Mouse (Mus musculus) granulocyte monocyte progenitor cell, adult 5-6 weeks (primary cell): ENCODE measurements around the gene Cel. TPM values are rescaled to one million over a fixed set of nuclear protein-coding genes. Genes with fewer than 3 reads are reported as not detected.

Experiments
- ATAC-seq: replicated peaks from 2 replicates; pipeline ENCODE4 v1.8.0; 2016; ENCODE audit warnings: mild to moderate bottlenecking, moderate TSS enrichment, inconsistent platforms; ENCODE audit not compliant: poor library complexity, severe bottlenecking
- total RNA-seq, 2 experiments: library from RNA; stranded (forward) in 1 of 2; stranded (reverse) in 1 of 2; fragments of 200-712, 200-1000 nt in 1 of 2; fragments of >200 nt in 1 of 2; fragmentation: Nextera tagmentation in 1 of 2; gene quantifications; 2 replicates each; pipeline ENCODE4 v1.2.3; 2014 to 2017

The Cel gene
- total RNA-seq, 2 experiments from 2014 or later, result not detected

DNA sequence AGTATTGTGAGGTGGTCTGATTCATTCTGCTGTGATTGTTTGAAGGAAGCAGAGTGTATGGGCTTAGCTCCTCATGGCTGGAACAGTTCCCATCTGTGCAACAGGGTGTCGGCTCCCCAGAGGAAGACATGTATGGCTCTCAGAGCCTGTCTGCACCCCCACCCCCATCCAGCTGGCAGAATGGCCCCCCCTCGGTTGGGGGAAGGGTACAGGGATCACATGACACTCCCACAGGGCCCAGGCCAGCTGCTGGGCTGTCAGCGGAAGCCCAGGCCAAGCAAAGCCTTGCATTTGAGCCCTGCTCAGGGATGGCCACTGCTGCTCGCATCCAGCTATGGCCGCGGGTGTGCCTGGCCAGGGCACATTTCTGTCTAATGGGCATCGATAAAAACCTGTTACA, 24.0 kb downstream of the Cel start:
- ATAC-seq, result no peak

DNA sequence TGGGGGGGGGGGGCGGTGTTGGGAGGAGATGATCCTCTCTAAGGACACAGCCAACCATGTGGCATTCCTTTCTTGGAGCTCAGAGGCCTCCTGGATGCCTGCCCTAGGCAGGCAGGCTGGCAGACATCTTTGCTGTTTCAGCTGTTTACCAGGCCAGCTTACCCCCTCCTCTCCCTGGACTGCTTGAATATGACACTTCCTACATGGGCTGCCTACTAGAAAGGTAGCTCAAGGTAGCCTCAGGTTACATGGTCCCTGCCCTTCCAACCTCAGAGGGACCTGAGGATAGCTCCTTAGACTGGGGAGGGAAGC, 24.4 kb downstream of the Cel start:
- ATAC-seq, result no peak

DNA sequence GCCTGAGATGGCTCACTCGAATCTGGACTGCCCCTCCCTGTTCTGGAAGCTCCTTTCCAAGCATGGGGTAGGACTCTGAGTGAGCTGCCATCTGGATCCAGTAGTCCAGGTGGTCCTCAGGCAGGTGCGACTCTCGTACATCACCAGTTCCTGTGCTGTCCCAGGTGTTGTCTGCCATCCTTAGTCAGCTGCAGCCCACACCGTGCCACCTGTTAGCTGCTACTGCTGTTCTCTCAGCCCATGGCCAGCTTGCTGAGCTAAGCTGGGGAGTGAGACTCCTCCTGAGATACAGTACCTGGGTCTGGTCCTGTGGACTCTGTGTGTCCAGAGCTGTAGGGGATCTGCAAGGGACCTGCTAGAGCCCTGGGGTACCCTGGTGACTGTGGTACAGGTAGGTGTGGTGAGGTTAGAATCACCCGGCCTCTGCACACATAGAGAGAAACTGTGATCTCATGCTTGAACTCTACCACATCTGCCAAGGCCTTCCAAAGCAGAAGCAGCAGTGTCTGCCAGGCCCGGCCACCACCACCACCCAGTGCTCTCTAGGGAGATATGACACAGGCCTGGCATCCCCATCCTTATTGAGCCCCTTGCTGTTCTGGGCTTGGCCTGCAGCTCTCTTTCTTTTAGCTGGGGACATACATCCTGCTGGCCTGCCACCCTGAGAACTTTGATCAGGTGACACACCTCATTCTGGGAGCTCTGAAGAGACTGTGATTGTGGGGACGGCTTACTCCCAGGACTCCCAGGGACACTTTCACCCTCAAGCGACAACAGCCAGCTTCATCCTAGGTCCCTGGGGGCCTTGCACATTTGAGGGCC, 25.0 kb downstream of the Cel start:
- no peak for ATAC-seq

DNA sequence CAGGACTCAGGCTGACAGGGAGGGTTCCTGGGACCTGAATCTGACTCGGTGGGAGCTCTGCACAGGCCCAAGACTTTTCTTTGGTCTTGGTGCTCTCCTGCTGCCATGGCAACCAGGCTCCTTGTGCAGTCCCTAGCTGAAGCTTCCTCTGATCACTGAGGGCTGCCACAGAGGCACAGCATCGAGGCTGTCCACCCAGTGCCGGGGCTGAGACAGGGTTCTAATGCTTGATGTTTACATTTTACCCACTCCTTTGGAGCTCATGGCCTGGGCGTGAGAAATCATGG, 25.6 kb downstream of the Cel start:
- ATAC-seq, result no peak

DNA sequence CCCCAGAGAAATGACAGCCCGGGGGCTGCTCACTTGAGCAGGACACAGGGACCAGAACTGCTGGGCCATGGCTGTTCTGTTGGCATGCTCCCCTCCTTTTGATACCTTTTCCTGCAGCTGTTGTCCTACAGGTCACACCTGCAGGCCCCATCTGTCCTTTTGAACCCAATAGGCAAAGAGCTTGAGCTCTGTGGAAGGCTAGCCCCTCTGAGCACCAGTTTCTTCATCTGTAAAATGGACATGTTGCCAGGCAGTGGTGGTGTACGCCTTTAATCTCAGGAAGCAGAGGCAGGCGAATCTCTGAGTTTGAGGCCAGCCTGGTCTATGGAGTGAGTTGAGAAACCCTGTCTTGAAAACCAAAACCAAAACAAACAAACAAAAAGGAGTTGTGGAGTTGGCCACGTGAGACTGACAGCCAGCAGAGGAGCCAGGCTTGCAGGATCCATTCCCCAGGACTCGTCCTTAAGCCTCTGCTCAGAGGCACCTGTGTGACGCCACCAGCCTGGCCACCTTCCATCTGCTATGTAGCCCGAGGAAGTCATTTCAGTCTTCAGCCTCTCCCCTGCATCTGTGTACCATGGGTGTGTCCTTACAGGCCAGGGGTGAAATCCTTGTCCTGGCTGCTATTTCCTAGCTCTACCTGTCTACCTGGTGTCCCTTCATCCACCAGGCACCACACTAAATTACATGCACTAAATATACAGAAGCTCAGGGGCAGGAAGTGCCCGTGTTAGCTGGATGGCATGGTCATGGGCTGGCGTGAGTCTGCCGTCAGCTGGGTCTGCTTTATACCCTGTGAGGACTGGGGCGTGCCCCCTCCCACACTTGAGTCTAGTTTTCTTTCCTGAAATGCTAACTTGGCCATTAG, 26.2 kb downstream of the Cel start:
- no peak for ATAC-seq

DNA sequence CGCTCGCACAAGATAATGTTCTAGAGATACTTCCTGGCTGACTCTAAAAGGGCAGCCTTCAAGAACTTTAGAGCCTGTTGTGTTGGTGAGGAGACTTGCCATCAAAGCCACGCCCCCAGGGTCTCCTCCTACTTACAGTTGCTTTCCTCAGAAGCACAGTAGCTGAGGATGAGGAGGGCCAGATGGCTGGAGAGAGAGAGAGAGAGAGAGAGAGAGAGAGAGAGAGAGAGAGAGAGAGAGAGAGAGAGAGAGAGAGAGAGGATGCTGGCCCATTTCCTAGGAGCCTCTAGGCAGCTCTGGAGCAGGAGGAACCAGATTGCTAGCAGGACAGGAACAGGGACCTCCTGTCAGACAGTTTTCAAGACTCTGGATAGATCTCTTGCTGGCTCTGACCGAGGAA, 27.0 kb downstream of the Cel start:
- no peak for ATAC-seq

DNA sequence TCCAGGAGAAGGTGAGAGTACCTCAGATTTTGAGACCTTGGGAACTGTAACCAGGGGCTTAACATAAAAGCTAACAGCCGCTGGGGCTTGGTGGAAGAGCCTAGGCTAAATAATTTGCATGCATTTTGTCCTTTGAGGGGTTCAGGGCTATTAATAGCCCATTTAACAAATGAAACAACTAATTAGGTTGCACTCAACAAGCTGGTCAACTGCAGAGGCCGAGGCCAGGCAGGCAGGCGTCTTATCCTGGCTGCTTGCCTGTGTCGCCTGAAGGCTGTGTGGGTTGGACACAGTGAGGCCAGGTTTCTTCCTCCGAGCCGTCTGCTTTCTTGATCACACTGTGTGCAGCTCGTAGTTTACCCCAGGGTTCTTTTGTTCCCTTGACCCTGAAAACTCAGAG, 27.6 kb downstream of the Cel start:
- ATAC-seq, result no peak

DNA sequence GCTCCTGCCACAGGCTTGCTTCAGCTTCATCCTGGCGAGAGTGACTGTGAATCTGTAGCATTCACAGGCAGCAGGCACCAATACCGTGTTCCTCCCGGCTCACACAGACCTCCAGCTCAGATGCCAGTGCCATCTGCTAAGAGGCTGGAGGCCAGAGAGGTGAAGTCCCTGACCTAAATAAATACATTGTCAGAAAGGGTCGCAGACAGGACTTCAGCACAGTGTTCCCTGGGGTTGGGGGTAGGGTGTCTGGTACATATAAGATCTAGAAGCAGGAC, 28.0 kb downstream of the Cel start:
- ATAC-seq, result no peak

DNA sequence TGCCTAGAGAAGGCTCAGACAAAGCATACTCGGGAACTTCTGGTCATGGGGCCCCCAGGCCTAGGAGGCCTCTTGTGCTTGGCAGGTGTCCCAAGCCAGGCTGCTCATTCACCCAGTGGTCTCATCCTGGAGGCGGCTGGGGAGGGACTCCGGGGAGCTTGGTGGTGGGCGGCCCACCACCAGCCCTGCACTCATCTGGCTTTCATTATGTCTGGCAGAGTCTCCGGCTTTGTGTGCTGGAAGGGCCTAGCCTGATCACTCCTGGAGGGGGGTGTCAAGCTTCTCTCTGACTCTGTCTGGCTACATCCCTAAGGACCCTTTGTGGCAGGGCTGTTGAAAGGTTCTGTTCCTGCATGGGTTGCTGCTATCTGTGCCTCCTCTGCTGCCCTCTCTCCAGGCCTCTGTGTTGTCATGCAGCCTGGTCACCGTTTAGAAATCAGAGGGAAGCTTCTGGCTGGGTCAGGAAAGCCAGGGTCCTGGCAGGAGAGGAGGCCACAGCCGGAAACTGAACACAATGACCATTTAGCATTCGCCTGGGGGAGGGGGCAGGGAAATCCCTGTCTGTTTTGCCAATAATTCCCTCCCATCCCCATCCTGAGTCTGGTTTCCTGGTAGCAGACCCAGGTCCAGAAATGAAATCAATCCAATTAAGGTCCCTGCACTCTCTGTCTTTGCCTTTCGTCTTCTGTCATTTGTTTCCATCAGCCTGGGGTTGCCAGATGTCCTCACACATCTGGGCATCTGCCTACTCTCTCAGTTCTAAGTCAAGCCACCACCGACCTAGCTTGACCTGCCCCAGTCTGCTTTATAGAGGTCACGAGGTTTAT, 28.6 kb downstream of the Cel start:
- ATAC-seq, result no peak

DNA sequence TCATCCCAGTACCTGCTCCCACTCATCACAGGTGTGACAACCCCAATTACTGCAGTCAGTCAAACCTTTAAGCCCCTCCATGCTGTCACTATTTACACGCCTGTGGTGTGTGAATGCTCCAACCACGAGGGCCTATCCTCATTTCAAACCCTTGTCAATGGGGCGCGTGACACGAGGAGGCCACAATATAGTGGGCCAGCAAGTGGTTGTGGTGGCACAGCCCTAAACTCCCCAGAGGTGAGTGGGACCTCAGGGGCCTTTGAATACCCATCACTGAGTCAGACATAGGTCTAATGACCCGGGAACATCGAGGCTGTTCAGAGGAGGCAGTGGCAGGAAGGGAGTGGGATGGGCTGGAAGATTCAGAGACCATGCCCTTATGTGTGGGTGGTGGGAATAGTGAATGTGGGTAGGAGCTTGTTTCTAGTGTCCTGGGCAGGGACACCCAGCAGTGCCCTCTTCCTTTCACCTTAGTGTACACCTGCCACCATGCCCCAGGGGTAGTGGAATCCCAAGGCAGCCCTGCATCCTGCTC, 29.2 kb downstream of the Cel start:
- ATAC-seq, result no peak

DNA sequence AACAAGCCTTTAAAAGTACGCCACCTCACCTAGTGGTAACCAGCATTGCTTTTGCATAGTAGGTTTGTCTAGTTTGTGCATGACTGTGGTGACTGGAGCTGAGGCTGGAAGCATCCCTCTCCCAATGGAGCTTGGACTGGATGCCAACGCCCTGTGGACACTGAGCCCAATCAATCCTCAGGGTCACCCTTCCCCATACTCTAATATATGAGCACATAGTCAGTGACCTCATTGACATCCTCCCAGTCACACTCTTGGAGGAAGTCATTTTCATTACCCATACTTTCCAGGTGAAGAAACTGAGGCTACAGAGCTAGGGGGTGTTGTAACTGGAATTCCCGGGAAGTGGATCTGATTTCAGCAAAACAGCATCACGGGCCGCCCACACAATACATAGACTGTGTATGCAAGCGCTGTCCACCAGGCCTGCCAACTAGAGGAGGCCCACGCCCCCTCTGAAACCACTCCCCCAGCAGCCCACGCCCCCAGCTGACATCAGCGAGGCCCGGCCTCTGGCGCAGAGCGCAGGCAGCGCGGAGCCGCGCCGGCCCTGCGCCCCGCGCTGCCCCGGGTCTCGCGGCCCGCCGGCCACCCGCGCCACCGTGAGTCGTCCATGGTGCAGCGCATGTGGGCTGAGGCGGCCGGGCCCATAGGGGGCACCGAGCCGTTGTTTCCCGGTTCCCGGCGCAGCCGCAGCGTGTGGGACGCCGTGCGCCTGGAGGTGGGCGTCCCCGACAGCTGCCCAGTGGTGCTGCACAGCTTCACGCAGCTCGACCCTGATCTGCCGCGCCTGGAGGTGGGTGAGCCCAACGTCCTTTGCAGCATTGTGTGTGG, 30.0 kb downstream of the Cel start:
- ATAC-seq, result peak; percentile 92

DNA sequence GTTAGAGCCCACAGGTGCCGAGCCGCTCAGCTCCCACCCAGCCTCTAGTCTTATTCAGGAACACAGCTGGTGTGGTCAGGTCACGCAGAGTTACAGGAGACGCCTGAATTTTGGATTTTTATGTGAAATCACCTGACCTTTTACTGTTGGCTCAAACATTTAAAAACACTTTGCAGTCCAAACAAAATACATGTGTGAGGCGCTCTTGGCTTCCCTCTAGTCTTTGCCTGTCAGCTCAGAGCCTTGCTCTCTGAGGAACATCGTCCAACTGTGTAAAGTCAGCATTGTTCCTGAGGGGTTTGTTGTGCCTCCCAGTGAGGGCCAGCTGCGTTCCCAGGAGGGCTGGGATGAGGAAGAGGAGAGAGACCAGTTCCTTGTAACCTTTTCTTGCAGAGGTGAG, 32.9 kb downstream of the Cel start:
- no peak for ATAC-seq

DNA sequence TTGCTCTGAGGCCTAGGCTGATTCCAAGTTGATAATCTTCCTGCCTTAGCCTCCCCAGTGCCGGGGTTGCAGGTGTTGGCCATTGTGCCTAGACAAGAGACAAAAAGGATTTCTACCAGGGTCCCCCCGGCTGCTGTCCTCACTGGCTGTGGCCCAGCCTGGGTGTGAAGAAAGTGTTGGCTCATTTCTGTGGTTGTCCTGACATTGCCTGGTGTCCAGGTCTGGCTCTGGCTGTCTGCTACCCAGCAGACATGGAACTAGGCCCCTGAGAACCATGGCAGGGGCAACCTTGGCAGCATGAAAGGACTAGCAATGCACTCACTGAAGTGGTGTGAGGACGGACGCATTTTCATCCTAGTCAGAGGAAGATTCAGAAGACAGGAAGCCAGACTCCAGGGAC, 33.3 kb downstream of the Cel start:
- no peak for ATAC-seq

DNA sequence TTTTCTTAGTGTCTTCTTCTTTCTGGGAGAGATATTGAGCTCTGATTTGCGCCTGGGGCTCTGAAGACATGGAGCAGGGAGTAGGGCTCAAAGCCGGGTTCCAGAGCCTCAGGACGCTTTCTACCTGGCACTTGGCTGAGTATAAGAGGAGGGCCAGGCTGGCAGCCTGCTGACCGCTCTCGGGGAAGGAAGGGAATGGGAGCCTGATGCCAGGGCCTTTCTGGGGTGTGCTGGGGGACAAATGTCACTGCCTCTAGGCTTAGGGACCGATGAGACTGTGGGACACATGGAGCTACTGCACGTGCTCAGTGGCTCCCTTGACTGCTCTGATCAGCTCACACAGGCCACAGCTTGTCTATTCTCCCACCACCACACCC, 34.9 kb downstream of the Cel start:
- ATAC-seq, result no peak

DNA sequence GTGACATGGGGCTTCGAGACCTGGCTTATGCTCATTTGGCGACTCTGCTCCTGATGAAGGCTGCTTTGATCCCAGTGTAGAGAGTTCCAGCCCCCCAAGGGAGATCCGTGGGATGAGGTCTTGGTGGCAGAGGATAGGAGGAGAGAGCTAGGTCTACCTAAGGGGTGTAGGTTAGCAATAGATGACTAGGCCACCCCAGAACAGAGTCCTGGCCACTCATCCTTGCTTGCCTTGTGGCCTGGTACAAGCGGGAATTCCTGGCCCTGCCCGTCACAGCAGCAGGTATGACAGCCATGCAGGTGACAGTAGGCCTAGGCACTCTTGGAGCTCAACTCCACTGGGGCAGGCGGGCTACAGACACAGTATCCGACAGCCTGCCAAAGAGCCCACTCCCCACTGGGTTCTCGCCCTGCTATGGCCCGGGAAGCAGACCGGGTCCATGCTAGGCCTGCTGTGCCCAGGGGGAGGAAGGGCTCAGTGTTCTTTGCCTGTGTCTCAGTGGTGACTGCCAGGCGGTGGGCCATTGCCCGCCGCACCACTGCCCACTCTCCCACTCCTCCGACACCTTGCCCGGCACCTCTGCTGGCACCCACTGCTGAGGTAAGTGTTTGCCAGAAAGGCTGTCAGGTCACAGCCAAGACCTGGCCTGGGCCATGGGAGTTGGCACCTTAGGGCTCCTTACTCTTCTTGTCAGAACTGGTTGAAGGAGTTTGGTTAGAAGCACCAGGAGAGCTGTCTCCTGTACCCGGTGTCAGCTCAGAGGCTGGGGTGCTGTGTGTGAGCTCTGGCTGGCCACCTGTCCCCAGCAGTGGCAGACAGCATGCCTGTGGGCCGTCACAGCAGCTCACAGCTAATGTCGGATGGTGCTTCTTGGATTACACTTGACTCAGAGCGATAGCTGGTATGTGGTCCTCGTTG, 35.5 kb downstream of the Cel start:
- ATAC-seq, result no peak

DNA sequence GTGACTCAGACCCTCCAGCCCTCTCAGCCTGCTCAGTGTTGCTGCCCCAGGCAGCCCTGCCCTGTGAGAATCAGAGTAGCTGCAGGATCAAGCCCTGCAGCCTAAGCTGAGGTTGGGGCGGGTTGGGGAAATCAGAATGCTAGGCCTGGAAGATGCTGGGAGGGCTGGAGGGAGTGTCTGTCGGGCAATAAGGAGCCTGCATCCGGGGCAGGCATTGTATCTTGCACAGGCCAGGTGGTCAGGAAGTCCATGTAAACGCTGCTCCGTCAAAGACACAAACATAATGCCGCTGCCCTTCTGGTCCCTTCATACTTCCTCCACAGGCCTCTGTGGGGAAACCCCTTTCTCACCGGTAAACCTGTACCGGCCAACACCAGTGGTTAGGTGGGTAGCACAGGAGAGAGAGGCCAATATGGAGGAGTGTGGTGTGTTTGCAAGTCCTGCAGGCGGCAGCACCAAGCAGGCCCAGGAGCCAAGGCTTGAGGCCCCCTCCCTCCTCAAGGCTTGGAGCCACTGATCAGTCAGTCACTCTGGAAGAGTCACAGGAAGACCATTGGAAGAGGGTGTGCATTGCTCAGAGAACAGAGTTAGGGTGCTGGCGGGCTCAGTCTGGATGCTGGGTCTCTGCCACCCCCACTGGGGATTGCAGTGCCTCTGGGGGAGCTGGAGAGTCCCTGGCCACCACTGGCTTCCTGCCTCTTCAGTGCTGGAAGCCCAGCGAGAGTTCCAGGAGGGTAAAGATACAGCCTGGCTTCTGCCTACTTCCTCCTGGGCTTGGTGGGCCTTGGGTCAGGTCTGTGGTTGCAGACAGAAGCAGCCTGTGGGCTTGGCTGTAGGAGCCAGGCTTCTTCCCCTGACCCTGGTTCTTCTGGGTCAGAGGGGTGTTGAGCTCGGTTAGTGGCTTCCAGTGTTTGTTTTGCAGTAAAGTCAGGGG, 37.0 kb downstream of the Cel start:
- ATAC-seq, result peak; percentile 51

DNA sequence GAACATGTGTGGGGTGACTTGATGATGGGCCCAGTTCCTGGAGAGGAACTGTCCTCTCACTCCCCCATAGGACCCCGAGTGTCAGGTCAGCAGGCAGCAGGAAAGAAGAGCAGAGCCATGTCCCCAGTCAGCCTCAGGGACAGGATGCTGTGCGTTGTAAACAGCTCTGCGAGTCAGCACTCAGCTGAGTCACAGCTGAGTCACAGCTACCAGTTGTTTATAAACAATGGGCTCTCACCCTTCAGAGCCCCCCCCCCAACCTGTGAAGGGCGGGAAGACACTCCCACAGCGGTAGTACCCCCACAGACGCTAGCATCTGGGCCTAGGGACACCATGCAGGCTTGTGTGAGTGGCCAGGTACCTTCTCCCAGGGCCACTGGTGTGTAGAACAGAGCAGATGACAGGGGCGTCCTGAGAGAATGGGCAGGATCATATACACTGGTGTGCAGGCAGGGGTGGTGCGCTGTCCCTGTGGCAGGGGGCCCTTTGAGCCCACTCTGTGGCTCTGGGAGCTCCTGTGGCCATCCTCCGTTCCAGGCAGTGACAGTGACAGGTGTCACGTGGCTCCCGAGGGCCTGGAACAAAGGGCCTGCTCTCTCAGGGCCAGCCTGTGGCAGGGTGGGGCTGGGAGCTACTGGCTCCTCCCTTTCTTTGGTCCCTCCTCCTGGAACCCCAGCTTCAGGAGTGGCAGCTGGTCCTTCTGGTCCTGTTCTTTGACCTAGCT, 37.8 kb downstream of the Cel start:
- ATAC-seq, result peak; percentile 41

DNA sequence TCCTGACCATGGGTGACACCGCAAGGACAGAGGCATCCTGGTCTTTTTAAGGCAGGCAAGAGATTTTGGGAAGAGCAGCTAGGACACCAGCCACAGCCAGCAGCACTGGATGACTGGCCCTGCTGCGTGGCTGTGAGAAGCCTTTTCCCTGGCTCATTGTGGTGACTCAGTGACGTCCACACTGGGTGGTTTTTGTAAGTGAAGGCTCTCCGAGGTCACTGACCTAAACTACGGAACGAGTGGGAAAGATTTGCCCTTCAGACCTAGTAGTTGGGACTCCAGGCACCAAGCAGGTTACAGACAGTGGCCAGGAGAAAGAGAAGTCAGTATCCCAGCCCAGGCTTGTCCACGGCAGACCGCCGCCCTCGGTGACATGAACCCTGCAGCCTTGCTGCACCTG, 38.8 kb downstream of the Cel start:
- ATAC-seq, result no peak
